8 mouse cellular contexts compared by ENCODE assay signal in the genomic region with DNA sequence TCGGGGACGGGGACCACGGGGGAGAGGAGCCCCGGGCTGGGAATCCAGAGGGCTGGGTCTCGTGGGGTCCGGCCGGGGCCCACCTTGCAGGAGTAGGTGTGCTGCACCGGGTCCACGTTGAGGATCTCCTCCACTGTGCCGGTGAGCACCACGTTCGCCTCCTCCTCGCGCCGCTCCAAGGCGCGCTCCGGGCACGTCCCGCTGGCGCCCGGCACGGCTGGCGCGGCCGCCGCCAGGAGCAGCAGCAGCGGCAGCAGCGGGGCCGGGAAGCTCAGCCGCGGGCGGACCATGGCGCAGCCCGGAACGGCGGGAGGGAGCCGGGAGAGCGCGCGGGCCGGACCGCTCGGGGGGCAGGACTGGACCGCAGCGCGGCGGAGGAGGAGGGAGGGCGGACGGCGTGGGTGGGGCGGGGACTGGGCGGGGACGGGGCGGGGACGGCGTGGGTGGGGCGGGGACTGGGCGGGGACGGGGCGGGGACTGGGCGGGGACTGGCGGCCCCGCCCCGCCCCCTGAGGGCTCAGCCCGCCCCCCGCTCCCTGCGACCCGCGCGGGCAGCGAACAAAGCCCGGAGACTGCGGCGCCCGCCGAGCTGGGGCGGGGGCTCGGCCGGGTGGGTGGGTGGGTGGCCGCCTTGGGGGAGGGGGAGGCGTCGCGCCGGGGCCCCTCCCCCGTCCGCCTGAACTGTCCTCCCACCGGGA. TPM values are rescaled to one million over a fixed set of nuclear protein-coding genes. Genes with fewer than 3 reads are reported as not detected.
A peak's percentile ranks its signal among the peaks of the same experiment; 100 is the strongest.
DNase-seq lines count a peak whose midpoint lies in the region; ATAC-seq and TF ChIP-seq lines count a peak whose summit lies in the region.

Agrn (minus strand) TSS at position 358 of the 698 bp plus-strand sequence.

- H3K36me3 ChIP-seq in hindbrain, embryonic 15.5 days = no peaks in the 10 kb centered on the region
- 0 out of 2 replicates have a peak, but pooled peaks cover 6% of the 10 kb centered on the region for H3K36me3 ChIP-seq in macrophage (ENCODE audit: inconsistent target)

- peak; percentile 82 for DNase-seq in Muller cell, postnatal 12 days (ENCODE audit: inconsistent ontology term)
- peak; percentile 74 for DNase-seq in cerebellum, adult 11-12 months
- peak; percentile 89 for DNase-seq in gastrocnemius, adult 2 months
- DNase-seq in left cerebral cortex, adult 8-10 months (ENCODE audit: low spot score in 2 of 2) = no peak
- DNase-seq in right cerebral cortex, postnatal 25 days = peak; percentile 67
- no peak for DNase-seq in embryo, embryonic 11 days

- H3K79me2 ChIP-seq in macrophage (ENCODE audit: inconsistent target) = peaks cover 28% of the 10 kb centered on the region

- H3K4me3 ChIP-seq in gastrocnemius, adult 2 months = peak within 1 kb of the TSS; percentile 96
- H3K4me3 ChIP-seq in hindbrain, embryonic 15.5 days = peak within 1 kb of the TSS; percentile 55
- H3K4me3 ChIP-seq in macrophage (ENCODE audit: inconsistent target) = peak within 1 kb of the TSS; percentile 12; the same call in 1 of the 2 replicates

- intact Hi-C loops in gastrocnemius, adult 2 months (cut with DNase I) = loop anchor here (2.0 kb wide), 1 partner anchor 86 kb away; no protein-coding TSS in a partner anchor

- peak; percentile 82 for ATAC-seq in hindbrain, embryonic 15.5 days (ENCODE audit: low FRiP score, low read depth)

- no peak for TF ChIP-seq CTCF in gastrocnemius, adult 2 months (IDR thresholded peaks at IDR 0.05)

- H3K27me3 ChIP-seq in hindbrain, embryonic 15.5 days = no peaks in the 10 kb centered on the region

- peak within 1 kb of the TSS; percentile 85 for H3K9ac ChIP-seq in hindbrain, embryonic 15.5 days

- no peaks in the 10 kb centered on the region for H3K9me3 ChIP-seq in hindbrain, embryonic 15.5 days

- H3K4me1 ChIP-seq in hindbrain, embryonic 15.5 days (replicated peaks) = peaks cover 47% of the 10 kb centered on the region

- H3K27ac ChIP-seq in gastrocnemius, adult 2 months = peak within 1 kb of the TSS; percentile 94
- H3K27ac ChIP-seq in hindbrain, embryonic 15.5 days (replicated peaks) = peak within 1 kb of the TSS; percentile 92
- H3K27ac ChIP-seq in macrophage = no peak within 1 kb of the TSS

- WGBS in hindbrain, embryonic 15.5 days = 0% methylated on average over 45 of the region's 88 CpGs
- WGBS in macrophage (ENCODE audit: missing documents) = 2% methylated on average over 59 of the region's 88 CpGs

- H3K4me2 ChIP-seq in hindbrain, embryonic 15.5 days = peak within 1 kb of the TSS; percentile 80

RNA-seq across cellular contexts. Expression of gene Agrn, which starts in this region (rescaled TPM):
- 1 to 10 TPM; 6.9 to 8.0 TPM for total RNA-seq in gastrocnemius, adult 2 months (2021)
- 116 TPM in 2 replicates for polyA plus RNA-seq in hindbrain, embryonic 15.5 days (2015; fragmentation: Nextera tagmentation; extraction: Ambion mirVana)
- total RNA-seq in left cerebral cortex, adult 8-10 months (2022) = 100 to 1,000 TPM; 117 to 126 (median 122) TPM
- total RNA-seq in macrophage (2018; cell fraction: chromatin; rRNA removed) = 100 to 1,000 TPM in 11 of 26 experiments, 10 to 100 TPM in 15; 28.4 to 276 (median 92.7) TPM
- total RNA-seq in macrophage (2018; cell fraction: cytosol; rRNA removed) = 10 to 100 TPM in 4 of 26 experiments, 1 to 10 TPM in 22; 2.9 to 13.0 (median 6.4) TPM
- 100 to 1,000 TPM in 1 of 26 experiments, 10 to 100 TPM in 25; 18.9 to 144 (median 48.3) TPM for total RNA-seq in macrophage (2018; cell fraction: nucleus; rRNA removed)
- 3.3 to 10.5 TPM (median 7.2 TPM) in 3 replicates for polyA plus RNA-seq in macrophage (2018)

Comparison
In these comparisons a context has a peak if more than half of its experiments do, and no peak if none do; other contexts are left out.
1. RNA of gene Agrn (total RNA-seq): 117 to 126 TPM in left cerebral cortex, adult 8-10 months; 6.9 to 8.0 TPM in gastrocnemius, adult 2 months; every median in the first group is over 10 times any median in the second.
2. RNA of gene Agrn (polyA plus RNA-seq): 116 TPM in hindbrain, embryonic 15.5 days; 3.3 to 10.5 TPM in macrophage; every median in the first group is over 10 times any median in the second.
3. DNase-seq: peak in Muller cell, postnatal 12 days (single experiment), cerebellum, adult 11-12 months (single experiment), gastrocnemius, adult 2 months (single experiment) and right cerebral cortex, postnatal 25 days (single experiment); none in left cerebral cortex, adult 8-10 months (0 of 2) and embryo, embryonic 11 days (single experiment).
4. H3K4me3 ChIP-seq: peak in every context shown above with its lines; median percentile 96 in gastrocnemius, adult 2 months; 55 in hindbrain, embryonic 15.5 days; 12 in macrophage.